Mouse (Mus musculus) intestine, embryonic 15.5 days (tissue): ENCODE results near the gene Fam118b. TPM values are rescaled to one million over a fixed set of nuclear protein-coding genes. Genes with fewer than 3 reads are reported as not detected.

ENCODE experiments used
- ATAC-seq: fragments of 200-750 bp; cut with Nextera tagmentation; 2 replicates; pipeline ENCODE4 v1.8.0; 2017; ENCODE audit warnings: moderate TSS enrichment, moderate library complexity
- H3K27ac ChIP-seq: fragments of 300-500 bp; sonication (generic); 2 replicates; pipeline ENCODE4 v1.5.1; 2015; ENCODE audit warnings: mild to moderate bottlenecking, inconsistent platforms
- H3K27me3 ChIP-seq: fragments of 300-500 bp; sonication (generic); replicated peaks from 2 replicates; pipeline ENCODE4 v1.6.1; 2015; ENCODE audit warnings: inconsistent platforms
- H3K36me3 ChIP-seq: fragments of 300-500 bp; sonication (generic); 2 replicates; pipeline ENCODE4 v1.6.1; 2015; ENCODE audit warnings: inconsistent platforms
- H3K4me1 ChIP-seq: fragments of 300-500 bp; sonication (generic); replicated peaks from 2 replicates; pipeline ENCODE4 v1.6.1; 2015; ENCODE audit warnings: inconsistent platforms
- H3K4me2 ChIP-seq: fragments of 300-500 bp; sonication (generic); replicated peaks from 2 replicates; pipeline ENCODE4 v1.6.1; 2015; ENCODE audit warnings: mild to moderate bottlenecking, inconsistent platforms
- H3K4me3 ChIP-seq: fragments of 300-500 bp; sonication (generic); replicated peaks from 2 replicates; pipeline ENCODE4 v1.5.1; 2015; ENCODE audit warnings: inconsistent platforms
- H3K9ac ChIP-seq: fragments of 300-500 bp; sonication (generic); 2 replicates; pipeline ENCODE4 v1.6.1; 2015; ENCODE audit warnings: inconsistent platforms
- H3K9me3 ChIP-seq: fragments of 300-500 bp; sonication (generic); 2 replicates; pipeline ENCODE4 v1.6.1; 2016; ENCODE audit warnings: inconsistent platforms
- WGBS: fragments of 180-500 bp; shearing (Covaris S2); methylation state at CpG from one replicate; pipeline ENCODE4 v1.1.7; 2015; 5-methylcytosine and 5-hydroxymethylcytosine counted together
- polyA plus RNA-seq: library from polyadenylated mRNA; unstranded; fragments of >200 nt; fragmentation: Nextera tagmentation; extraction: Ambion mirVana; gene quantifications from 2 replicates; pipeline ENCODE4 v1.2.1, GENCODE M21; 2015

Gene Fam118b
- polyA plus RNA-seq: 52.7 and 52.8 TPM in 2 replicates

- Histone ChIP-seq H3K9ac (peak within 1 kb of the TSS; percentile 76), H3K27me3 (no peaks in the 10 kb centered on the region), H3K4me2 (peak within 1 kb of the TSS; percentile 88), H3K4me3 (peak within 1 kb of the TSS; percentile 82), H3K4me1 (peaks cover 6% of the 10 kb centered on the region; the same call in 1 of the 2 replicates), H3K9me3 (no peaks in the 10 kb centered on the region), H3K36me3 (no peaks in the 10 kb centered on the region), H3K27ac (peak within 1 kb of the TSS; percentile 64)
- ATAC-seq: peak; percentile 91
- WGBS: 0% methylated on average over 59 of the region's 62 CpGs
These were observed at the start of gene Fam118b, which contains the start of gene Rpusd4 for GRCm38 (mm10) chr9:35267146-35267975. TSS of gene Fam118b (minus strand) at chr9:35267805. TSS of gene Rpusd4 (plus strand) at chr9:35267865.

- no peaks in the 10 kb centered on the region for H3K27me3 ChIP-seq
- H3K9me3 ChIP-seq: no peaks in the 10 kb centered on the region
These were observed 49.2 kb upstream of the Fam118b start for GRCm38 (mm10) chr9:35316771-35317211.

GRCm38 (mm10) chr9:35314254-35314653, 46.6 kb upstream of the Fam118b start:
- no peak for ATAC-seq
- H3K36me3 ChIP-seq: no peaks in the 10 kb centered on the region
- 50% methylated on average over 1 of the region's 1 CpGs for WGBS
- H3K4me1 ChIP-seq: peaks cover 34% of the 10 kb centered on the region; the same call in 1 of the 2 replicates
- no peaks in the 10 kb centered on the region for H3K27me3 ChIP-seq
- no peak overlapping the region for H3K9ac ChIP-seq
- H3K4me3 ChIP-seq: no peak overlapping the region
- no peak overlapping the region for H3K27ac ChIP-seq
- H3K9me3 ChIP-seq: no peaks in the 10 kb centered on the region
- H3K4me2 ChIP-seq: no peak overlapping the region

More at GRCm38 (mm10) chr9:35316771-35317211, 49.2 kb upstream of the Fam118b start:
- H3K9ac ChIP-seq: no peak overlapping the region
- 60% methylated on average over 3 of the region's 3 CpGs for WGBS
- no peak overlapping the region for H3K4me2 ChIP-seq
- H3K36me3 ChIP-seq: no peaks in the 10 kb centered on the region
- H3K4me3 ChIP-seq: no peak overlapping the region
- no peak overlapping the region; the same call in 1 of the 2 replicates for H3K27ac ChIP-seq
- ATAC-seq: no peak
- H3K4me1 ChIP-seq: peaks cover 34% of the 10 kb centered on the region; the same call in 1 of the 2 replicates

GRCm38 (mm10) chr9:35313601-35314000, 46.0 kb upstream of the Fam118b start:
- Histone ChIP-seq H3K9me3 (no peaks in the 10 kb centered on the region), H3K4me2 (no peak overlapping the region), H3K4me3 (no peak overlapping the region), H3K27me3 (no peaks in the 10 kb centered on the region), H3K4me1 (peaks cover 31% of the 10 kb centered on the region; the same call in 1 of the 2 replicates), H3K36me3 (no peaks in the 10 kb centered on the region), H3K9ac (no peak overlapping the region), H3K27ac (peak overlapping the region; percentile 51)
- 45% methylated on average over 4 of the region's 4 CpGs for WGBS
- no peak for ATAC-seq

GRCm38 (mm10) chr9:35312516-35312915, 44.9 kb upstream of the Fam118b start:
- Histone ChIP-seq H3K27ac (peak overlapping the region; percentile 51), H3K27me3 (no peaks in the 10 kb centered on the region), H3K36me3 (no peaks in the 10 kb centered on the region), H3K4me2 (no peak overlapping the region), H3K9ac (no peak overlapping the region), H3K4me3 (no peak overlapping the region), H3K4me1 (peaks cover 25% of the 10 kb centered on the region; the same call in 1 of the 2 replicates), H3K9me3 (no peaks in the 10 kb centered on the region)
- ATAC-seq: peak; percentile 74; the same call in 1 of the 2 replicates
- 60% methylated on average over 3 of the region's 3 CpGs for WGBS

- Histone ChIP-seq H3K4me3 (no peak overlapping the region), H3K9me3 (no peaks in the 10 kb centered on the region), H3K4me2 (no peak overlapping the region), H3K27me3 (no peaks in the 10 kb centered on the region), H3K27ac (no peak overlapping the region), H3K4me1 (peaks cover 15% of the 10 kb centered on the region; the same call in 1 of the 2 replicates), H3K36me3 (no peaks in the 10 kb centered on the region), H3K9ac (no peak overlapping the region)
- WGBS: 84% methylated on average over 6 of the region's 6 CpGs
- ATAC-seq: no peak
These were observed 42.8 kb upstream of the Fam118b start for GRCm38 (mm10) chr9:35310377-35310776.

GRCm38 (mm10) chr9:35307461-35307860, 39.9 kb upstream of the Fam118b start:
- Histone ChIP-seq H3K4me3 (no peak overlapping the region), H3K9ac (no peak overlapping the region), H3K27ac (no peak overlapping the region), H3K27me3 (no peaks in the 10 kb centered on the region), H3K36me3 (no peaks in the 10 kb centered on the region), H3K4me1 (no peaks in the 10 kb centered on the region), H3K4me2 (no peak overlapping the region), H3K9me3 (no peaks in the 10 kb centered on the region)
- WGBS: 85% methylated on average over 7 of the region's 7 CpGs
- ATAC-seq: no peak

- Histone ChIP-seq H3K27ac (no peak overlapping the region), H3K27me3 (no peaks in the 10 kb centered on the region), H3K36me3 (no peaks in the 10 kb centered on the region), H3K9me3 (no peaks in the 10 kb centered on the region), H3K4me2 (no peak overlapping the region), H3K4me1 (no peaks in the 10 kb centered on the region), H3K4me3 (no peak overlapping the region), H3K9ac (no peak overlapping the region)
- WGBS: 88% methylated on average over 3 of the region's 3 CpGs
- no peak for ATAC-seq
These were observed 34.6 kb upstream of the Fam118b start for GRCm38 (mm10) chr9:35302172-35302571.

- ATAC-seq: peak; percentile 62; the same call in 1 of the 2 replicates
- no peaks in the 10 kb centered on the region for H3K9me3 ChIP-seq
- H3K4me3 ChIP-seq: no peak overlapping the region
- H3K36me3 ChIP-seq: no peaks in the 10 kb centered on the region
- no peaks in the 10 kb centered on the region for H3K27me3 ChIP-seq
- H3K9ac ChIP-seq: no peak overlapping the region
- no peaks in the 10 kb centered on the region for H3K4me1 ChIP-seq
- H3K27ac ChIP-seq: no peak overlapping the region
- H3K4me2 ChIP-seq: no peak overlapping the region
These were observed 30.2 kb upstream of the Fam118b start for GRCm38 (mm10) chr9:35297791-35298190.

- Histone ChIP-seq H3K4me1 (0 out of 2 replicates have a peak, but pooled peaks cover 2% of the 10 kb centered on the region), H3K36me3 (no peaks in the 10 kb centered on the region), H3K9me3 (no peaks in the 10 kb centered on the region), H3K9ac (no peak overlapping the region), H3K27ac (no peak overlapping the region), H3K4me3 (no peak overlapping the region), H3K4me2 (no peak overlapping the region), H3K27me3 (no peaks in the 10 kb centered on the region)
- ATAC-seq: no peak
- 74% methylated on average over 5 of the region's 5 CpGs for WGBS
These were observed 25.9 kb upstream of the Fam118b start for GRCm38 (mm10) chr9:35293465-35293864.

- H3K27ac ChIP-seq: no peak overlapping the region
- 0 out of 2 replicates have a peak, but pooled peaks cover 2% of the 10 kb centered on the region for H3K4me1 ChIP-seq
- no peaks in the 10 kb centered on the region for H3K9me3 ChIP-seq
- H3K9ac ChIP-seq: no peak overlapping the region
- H3K27me3 ChIP-seq: no peaks in the 10 kb centered on the region
- ATAC-seq: peak; percentile 9; the same call in 1 of the 2 replicates
- no peaks in the 10 kb centered on the region for H3K36me3 ChIP-seq
- peak overlapping the region; percentile 4; the same call in 1 of the 2 replicates for H3K4me2 ChIP-seq
- no peak overlapping the region for H3K4me3 ChIP-seq
- 63% methylated on average over 4 of the region's 4 CpGs for WGBS
These were observed 23.3 kb upstream of the Fam118b start for GRCm38 (mm10) chr9:35290916-35291315.

- Histone ChIP-seq H3K27ac (0 out of 2 replicates have a peak overlapping the region, but pooled peaks have one; percentile 27), H3K4me1 (0 out of 2 replicates have a peak, but pooled peaks cover 2% of the 10 kb centered on the region), H3K9ac (no peak overlapping the region), H3K4me3 (no peak overlapping the region), H3K4me2 (peak overlapping the region; percentile 22; the same call in 1 of the 2 replicates), H3K27me3 (no peaks in the 10 kb centered on the region), H3K9me3 (no peaks in the 10 kb centered on the region), H3K36me3 (no peaks in the 10 kb centered on the region)
- 73% methylated on average over 3 of the region's 3 CpGs for WGBS
- ATAC-seq: peak; percentile 82
These were observed 22.8 kb upstream of the Fam118b start for GRCm38 (mm10) chr9:35290417-35290816.
